21 mouse cellular contexts compared by ENCODE assay signal in genomic region chr3:40660231-40660630, GRCm38 (mm10). TPM values are rescaled to one million over a fixed set of nuclear protein-coding genes. Genes with fewer than 3 reads are reported as not detected.
"Had no signal": no experiment of that assay in that cellular context is flagged by ENCODE, and none has a peak within 500 bp of the region (broad histone marks: within the 10 kb centered on the region; RNA-seq: fewer than 3 reads in every experiment).

No protein-coding gene starts in this region.

- ATAC-seq: hindbrain, postnatal 0 days; intestine, embryonic 16.5 days had no signal

- DNase-seq: gastrocnemius, postnatal 14 days; gastrocnemius, postnatal 36 days; heart, adult 2 months; heart, postnatal 10 days; heart, postnatal 4 days; kidney, adult 11 months; kidney, adult 2 months; kidney, adult 9 months; kidney, postnatal 14 days; kidney, postnatal 36 days; layer of hippocampus, adult 9-11 months; layer of hippocampus, postnatal 36 days; liver; liver, embryonic 13.5 days had no signal

RNA-seq across cellular contexts. Expression of gene Slc25a31, which starts 48.4 kb away (rescaled TPM):
- total RNA-seq: gastrocnemius, adult 18-20 months; gastrocnemius, adult 8-10 months; gastrocnemius, postnatal 14 days; gastrocnemius, postnatal 36 days; layer of hippocampus, adult 18-20 months; left cerebral cortex, adult 18-20 months; left cerebral cortex, postnatal 14 days had no signal
